Mouse (Mus musculus): ENCODE data around the gene BC024978.
"Not testable (repeated sequence)": the region's sequence is repeated elsewhere in the genome, so short reads cannot be mapped to it uniquely, and the experiment has no call there.

The BC024978 gene

DNA sequence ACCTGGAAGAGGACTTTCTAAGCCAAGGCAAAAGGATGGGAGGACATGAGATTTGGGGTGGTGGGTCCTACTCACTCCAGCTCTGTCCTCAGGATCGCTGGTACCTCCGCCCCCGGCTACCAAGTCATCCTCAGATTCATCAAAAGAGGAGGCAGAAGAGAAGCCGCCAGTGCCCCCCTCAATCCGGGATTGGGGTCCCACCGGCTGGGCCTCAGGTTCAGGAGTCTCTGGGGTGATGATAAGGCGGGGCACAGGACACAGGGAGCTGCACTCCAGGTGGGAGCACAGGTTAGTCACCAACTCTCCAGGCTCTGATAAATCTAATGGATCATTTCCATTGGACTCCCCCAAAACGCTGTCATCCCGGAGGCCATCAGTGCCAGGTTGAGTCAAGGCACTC, 31.7 kb downstream of the BC024978 start:
- DNase-seq, result no peak

DNA sequence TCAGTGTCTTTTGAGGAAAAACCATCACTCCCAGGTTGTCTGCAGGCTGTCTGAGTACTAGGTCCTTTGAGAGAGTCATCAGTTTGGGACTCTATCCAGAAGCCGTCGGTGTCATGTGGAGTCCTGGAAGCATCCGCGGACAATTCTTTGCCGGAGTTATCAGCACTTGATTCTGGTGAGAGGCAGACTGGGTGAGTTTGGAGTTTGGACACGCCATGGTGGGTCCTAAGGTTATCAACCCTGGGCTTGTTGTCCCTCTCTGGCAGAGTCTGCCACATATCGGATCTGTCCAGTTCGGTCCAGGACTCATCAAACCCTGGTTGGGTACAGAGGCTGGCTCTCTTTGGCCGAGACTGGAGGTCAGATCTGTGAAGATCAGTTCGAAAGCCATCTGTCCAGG, 32.1 kb downstream of the BC024978 start:
- DNase-seq, result no peak

DNA sequence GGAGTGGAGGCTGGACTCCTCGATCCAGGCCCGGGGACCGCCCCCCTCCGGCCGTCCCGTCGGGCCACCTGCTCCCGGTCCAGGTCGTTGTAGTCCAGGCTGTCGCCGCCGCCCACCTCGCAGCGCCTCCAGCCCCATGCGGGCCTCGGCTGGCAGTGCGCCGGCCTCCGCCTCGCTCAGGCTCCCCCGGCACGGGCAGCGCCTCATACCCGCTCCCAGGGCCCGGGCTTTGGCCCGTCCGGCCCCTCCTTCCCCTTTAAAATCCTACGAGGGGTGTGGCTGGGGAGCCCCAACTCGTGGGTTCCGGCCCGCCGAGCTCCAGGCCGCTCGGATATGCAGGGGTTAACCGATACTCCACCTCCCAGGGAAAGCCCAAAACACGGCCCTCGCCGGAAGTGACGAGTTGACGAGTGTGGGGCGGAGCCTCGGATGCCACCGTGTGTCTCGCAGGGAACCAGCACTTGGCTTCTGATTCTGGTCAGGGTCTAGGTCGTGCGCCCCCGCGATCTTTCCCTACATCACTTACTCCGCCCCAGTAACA, 32.8 kb downstream of the BC024978 start, which contains the start of gene Itpkc:
Gene Itpkc (minus strand): TSS at position 381 of the 541 bp plus-strand sequence.
- peak; percentile 91 for DNase-seq

DNA sequence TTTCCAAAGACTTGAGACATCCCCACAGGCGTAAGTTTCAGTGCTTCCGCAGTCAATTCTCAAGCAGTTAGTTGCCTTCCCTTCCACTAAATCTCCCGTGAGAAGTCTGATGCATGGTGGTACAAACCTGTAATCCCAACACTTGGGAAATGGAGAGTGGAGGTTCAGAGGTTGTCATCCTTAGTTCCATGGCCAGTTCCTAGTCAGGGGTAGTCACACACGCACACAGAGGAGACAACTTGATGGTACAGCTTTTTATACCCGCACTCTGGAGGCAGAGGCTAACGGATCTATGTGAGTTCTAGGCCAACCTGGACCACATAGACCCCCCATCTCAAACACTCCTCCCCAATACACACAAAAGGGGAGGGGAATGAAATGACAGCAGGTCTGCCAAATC, 33.3 kb downstream of the BC024978 start:
- DNase-seq, result no peak

DNA sequence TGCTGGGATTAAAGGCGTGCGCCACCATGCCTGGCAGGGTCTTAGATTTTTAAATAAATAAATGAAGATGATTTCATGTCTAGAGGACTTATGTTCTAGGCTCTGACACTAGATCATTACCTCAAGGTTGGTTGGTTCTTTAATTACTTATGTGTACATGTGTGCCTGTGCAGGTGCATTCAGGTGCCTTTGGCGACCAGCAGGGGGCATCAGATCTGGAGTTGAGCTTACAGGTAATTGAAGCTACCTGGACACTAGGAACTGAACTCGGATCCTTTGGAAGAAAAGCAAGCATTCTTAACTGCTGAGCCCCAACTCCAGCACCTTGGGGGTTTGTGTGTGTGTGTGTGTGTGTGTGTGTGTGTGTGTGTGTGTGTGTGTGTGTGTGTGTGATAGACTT, 35.2 kb downstream of the BC024978 start:
- DNase-seq, result no peak

DNA sequence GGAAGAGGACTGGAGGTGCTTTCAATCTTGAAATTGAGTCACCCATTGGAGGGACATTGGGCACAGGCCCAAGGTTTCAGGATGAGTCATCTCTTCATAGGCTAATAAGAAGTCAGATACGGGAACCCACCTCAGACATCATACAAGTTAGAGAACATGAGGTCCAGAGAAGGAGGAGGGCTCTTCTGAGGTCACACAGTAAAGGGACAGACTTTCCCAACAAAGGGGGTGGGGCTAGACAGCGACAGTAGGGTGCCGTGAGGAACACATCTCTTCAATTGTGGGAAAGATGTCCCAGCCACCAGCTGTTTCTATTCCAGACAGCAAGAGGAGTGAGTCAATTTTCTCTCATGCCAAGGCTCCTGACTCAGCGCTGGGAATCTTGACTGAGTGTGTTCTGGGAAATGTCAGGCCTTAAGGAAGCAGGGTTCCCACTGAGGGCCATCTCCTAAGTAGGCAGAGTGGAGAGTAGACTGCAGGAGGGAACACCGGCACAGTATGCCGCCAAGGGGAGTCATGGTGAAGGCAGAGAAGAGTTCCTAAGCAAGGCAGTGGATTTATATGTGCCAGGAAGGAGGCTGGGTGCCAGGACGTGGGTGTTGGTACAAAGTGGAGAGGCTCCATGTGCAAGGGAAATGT, 36.2 kb downstream of the BC024978 start:
- no peak for DNase-seq

DNA sequence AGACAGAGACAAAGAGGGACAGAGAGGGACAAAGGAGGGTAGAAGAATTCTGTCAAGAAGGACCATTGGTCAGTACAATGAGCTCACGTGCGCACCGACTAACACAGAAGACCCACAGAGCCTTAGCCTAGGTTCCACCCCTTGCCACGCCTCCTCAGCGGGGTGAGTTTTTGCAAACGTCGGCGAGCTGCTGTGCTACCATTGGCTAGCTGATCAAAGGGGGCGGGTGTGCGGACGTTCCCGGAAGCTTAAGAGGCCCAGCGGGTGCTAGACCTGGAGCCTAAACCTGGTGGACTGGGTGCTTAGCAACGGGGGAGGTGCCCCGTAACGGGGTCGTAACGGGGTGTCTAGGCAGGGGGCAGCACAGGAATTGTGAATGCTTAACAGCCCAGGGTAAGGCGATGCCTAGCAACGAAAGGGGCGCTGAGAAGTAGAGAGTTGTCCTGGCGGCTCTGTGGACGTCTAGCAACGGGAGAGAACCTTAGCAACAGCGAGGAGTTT, 37.2 kb downstream of the BC024978 start, which contains the start of gene Coq8b:
Gene Coq8b (plus strand): TSS at position 243 of the 501 bp plus-strand sequence.
- peak; percentile 96 for DNase-seq

DNA sequence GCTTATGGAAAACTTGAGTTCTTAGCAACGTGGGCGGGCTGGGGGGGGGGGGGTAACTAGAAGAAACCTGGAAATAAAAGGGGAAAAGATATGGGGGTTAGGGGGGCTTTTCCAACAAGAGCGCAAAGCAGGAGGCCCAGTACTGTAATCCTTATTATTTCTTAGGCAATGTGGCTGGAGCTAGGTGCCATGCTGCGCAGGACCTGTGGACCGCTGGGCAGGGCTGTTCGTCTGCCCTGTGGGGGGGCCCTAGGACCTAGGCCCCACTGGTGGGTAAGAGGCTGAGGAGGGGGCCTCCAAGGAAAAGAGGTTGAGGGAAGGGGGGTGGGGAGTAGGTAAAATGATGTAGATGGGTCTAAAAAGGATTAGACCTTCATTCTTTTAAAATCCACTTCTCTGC, 37.7 kb downstream of the BC024978 start:
- no peak for DNase-seq

DNA sequence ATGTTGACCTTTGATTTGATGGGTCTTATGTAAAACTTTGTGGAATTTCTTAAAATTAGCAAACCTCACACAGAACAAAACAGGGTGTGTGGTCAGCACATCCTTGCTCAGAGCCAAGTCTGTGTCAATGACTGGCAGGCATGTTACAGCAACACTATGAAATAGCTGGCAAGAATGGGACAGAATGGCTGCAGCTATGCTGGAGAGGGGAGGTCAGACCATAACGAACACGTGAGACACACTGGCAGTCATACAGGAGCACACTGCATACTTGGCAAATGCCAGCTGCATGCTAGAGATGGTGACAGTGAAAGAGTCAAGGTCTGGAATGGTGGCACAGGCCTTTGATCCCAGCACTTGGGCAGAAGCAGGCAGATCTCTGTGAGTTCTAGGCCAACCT, 40.1 kb downstream of the BC024978 start:
- no peak for DNase-seq

DNA sequence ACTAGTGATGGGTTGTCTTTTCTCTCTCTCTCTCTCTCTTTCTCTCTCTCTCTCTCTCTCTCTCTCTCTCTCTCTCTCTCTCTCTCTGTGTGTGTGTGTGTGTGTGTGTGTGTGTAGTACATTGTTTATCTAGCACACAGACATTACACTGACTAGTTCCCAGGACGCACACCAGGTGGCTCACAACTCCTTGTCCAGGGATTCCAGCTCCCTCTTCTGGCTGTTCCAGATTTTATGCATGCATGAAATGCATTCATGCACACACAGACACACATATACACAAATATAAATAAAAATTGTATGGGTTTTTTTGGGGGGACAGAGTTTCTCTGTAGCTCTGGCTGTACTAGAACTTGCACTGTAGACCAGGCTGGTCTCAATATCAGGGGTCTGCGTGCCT, 41.9 kb downstream of the BC024978 start:
- no peak for DNase-seq

DNA sequence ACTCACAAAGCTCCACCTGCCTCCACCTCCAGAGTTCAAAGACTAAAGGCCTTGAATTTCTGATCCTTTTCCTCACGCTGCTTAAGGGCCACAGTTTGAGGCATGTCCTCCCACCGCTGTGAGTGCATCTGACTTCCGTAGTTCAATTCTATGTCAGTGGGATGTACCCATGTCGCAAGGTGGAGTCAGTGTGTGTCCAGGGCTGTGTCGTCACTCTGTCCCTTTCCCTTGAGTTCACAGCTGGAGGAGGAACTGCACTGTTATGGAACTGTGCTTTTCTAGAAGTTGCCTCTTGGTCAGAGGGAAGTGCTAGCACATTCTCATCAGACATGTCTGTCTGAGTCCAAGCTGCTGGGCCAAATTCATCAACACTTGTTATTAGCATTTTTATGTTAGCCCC, 43.0 kb downstream of the BC024978 start:
- no peak for DNase-seq

DNA sequence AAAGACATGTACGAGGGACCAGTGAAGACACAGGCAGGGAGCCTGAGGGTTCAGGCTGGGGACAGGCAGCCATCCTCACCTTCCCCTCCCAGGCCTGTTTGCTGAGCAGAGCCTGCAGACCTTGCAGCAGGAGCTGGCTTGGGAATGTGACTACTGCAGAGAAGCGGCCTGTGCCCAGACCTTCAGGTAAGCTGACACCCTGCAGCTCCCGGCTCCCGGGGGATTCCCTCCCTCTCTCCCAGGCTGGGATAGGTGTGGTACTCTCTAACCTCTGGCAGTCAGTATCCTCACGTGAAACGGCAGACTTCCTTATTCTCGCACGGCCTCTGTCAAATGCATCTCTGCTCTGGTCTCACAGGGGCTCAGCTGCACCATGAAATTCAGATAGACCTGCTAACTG, 47.6 kb downstream of the BC024978 start:
- DNase-seq, result no peak

DNA sequence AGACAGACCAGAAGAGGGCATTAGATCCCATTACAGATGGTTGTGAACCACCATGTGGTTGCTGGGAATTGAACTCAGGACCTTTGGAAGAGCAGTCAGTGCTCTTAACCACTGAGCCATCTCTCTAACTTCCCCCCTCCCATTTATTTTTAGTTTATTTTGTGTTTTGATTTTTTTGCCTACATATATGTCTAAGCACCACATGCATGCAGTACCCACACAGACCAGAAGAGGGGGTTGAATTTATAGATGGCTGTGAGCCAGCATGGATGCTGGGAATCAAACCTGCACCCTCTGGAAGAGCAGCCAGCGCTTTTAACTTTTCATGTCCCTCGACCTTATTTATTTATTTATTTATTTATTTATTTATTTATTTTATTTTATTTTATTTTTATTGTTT, 48.5 kb downstream of the BC024978 start:
- not testable (repeated sequence) for DNase-seq

DNA sequence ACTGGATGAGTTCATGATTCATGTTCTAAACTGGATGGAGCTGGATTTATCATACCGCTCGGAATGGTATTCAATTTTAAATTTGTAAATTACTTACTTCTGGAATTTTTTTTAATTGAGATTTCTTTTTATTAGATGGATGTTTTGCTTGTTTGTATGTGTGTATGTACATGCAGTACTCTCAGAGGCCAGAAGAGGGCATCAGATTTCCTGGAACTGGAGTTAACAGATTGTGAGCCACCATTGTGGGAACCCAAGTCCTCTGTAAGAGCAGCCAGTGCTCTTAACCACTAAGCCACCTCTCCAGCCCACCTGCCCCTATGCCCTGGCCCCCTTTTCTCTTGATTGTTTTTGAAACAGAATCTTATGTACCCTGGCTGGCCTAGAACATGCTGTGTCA, 53.6 kb downstream of the BC024978 start:
- no peak for DNase-seq

DNA sequence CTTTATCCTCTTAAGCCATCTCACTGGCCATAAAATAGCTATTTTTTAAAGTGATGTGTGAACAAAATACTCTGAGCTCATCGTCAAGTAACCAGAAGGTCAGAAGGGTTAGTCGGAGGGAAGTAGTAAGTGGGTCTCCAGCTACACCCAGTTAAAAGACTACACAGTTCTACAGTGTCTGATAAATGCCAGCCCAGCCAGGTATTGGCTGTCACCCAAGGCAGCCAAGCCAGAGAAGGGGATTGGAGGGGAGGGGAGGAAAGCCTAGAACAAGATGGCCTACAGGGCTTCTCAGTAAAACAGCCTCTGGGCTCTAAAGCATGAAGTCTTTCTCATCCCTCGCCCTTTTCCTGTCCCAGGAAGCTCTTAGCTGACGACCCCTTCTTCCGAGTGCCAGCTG, 54.3 kb downstream of the BC024978 start:
- no peak for DNase-seq

DNA sequence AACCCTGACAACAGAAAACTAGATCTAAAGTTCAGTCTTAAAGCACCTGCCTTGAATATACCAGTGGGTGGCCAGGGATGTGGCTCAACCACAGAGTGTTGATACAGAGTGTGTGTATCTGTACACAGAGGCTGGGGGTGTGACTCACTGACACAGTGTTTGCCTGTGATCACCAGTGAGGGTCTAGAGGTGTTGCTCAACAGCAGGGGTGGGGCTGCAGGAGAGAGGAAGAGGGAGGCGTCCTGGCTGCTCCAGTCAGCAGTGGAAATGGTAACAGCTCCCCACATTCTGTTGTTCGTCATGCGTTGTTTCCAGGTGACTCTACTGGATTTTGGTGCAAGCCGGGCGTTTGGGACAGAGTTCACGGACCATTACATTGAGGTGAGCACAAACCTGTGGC, 56.4 kb downstream of the BC024978 start:
- no peak for DNase-seq

DNA sequence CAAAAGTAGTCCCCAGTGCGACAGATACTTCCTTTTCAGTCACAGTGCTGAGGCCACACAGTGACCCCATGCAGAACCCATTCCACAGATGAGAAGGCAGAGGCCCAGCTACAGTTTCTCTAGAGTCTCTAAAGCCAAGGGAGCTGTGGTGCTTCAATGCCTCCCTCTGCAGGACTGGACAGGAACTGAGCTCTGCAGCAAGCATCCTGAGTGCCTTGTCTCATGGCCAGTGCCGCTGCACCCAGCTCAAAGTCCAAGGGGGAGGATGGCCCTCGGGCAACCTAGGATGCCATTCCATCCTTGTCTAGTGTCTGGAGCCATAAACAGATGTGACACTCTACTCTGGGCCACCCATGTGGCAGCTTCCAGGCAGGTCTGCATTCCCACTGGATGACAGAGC, 60.1 kb downstream of the BC024978 start:
- peak; percentile 65 for DNase-seq

DNA sequence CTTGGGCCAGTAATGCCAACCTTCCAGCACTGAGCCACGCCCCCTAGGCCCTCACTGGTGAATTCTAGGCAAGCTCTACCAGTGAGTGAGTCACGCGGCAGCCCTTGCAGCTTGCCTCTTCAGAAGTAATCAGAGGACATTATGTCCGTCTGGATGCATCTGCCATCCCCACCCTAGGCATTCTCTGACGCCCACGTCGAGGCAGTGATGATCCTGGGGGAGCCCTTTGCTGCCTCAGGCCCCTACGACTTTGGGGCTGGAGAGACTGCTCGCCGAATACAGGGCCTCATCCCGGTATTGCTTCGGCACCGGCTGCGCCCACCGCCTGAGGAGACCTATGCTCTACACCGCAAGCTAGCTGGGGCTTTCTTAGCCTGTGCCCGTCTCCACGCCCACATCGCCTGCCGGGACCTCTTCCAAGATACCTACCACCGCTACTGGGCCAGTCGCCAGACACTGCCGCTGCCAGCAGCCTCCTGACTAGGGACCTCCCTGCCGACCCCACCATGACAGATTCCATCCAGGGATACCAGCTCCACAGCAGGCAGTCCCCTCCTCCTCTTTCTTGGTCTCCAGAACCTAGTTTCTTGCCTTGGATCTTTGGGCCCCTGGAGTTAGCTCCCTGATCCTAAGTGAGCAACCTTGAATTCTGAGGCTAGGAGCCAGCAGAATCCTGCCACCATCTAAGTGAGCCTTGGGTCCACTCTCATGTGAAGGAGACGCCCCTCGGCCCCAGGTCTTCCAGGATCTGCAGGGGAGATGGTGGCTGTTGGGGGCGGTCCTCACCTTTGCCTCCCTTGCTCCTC, 61.7 kb downstream of the BC024978 start:
- DNase-seq, result peak; percentile 44

DNA sequence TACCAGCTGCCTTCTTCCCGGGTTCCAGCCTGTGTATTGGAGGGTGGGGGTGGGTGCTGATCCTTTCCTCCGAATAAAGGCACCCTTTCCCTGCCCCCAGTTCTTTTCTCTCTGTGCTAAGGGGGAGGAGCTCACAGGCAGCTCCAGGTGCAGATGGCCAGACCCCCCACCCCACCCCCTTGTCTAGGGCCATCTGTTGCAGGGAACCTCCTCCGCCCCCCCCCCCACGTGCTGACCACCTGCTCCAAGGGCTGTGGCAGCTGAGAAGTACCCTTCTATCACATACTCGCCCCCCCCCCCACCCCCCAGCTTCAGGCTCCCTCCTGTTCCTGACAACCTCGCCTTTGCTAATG, 62.2 kb downstream of the BC024978 start:
- DNase-seq, result no peak

DNA sequence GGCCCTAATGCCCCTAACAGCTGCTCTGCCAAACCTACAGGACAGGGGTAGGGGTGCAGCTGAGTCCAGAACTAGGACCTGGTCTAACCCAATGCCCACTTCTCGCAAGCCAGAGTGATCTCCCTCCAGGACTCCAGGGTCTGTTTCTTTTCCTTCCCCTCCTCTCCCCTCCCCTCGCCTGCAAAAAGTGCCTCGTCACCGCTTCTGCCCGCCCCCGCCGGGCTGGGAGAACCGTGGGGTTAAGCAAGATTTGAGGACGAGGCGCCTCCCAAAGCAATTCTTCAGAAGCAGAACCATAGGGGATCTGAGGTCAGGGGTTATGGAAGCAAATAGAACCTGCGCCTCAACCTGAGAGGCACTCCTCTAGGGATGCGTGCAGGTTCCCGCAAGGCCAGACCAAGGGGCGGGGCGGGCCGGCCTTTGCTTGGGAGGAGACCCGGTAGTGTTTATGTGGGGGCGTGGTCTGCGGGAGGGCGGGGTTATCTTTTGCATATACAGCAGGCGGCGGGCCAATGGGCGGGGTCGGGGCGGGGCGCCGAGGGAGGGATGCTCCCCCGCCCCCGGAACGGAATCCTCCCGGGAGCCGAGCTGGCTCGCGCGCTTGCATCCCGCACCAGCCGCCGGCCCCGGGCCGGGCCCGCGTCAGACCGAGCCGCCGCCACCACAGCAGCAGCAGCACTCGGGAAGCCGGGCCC, 62.8 kb downstream of the BC024978 start, which contains the start of gene Numbl:
Gene Numbl (plus strand): TSS at position 229 of the 695 bp plus-strand sequence.
- peak; percentile 91 for DNase-seq

DNA sequence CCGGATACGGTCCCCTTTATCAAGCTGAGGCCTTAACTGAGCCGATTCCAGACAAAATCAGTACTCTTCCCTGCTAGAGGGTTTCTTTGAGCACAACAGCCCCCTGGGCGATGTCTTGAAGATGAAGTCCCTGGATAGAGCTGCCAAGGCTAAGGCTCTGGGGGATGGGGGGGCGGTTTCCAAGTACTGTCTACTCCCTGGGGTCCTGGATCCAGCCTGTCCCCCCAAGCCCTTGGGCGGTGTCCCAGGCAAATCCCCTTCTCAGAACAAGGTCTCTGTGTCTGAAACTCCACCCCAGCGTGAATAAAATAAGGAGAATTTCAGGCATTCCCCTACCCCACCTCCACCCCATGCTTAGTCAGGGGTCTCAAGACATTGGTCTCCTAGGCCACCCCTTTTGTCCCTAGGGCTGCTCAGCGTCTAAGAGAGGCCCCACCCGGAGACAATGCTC, 63.7 kb downstream of the BC024978 start:
- no peak for DNase-seq

DNA sequence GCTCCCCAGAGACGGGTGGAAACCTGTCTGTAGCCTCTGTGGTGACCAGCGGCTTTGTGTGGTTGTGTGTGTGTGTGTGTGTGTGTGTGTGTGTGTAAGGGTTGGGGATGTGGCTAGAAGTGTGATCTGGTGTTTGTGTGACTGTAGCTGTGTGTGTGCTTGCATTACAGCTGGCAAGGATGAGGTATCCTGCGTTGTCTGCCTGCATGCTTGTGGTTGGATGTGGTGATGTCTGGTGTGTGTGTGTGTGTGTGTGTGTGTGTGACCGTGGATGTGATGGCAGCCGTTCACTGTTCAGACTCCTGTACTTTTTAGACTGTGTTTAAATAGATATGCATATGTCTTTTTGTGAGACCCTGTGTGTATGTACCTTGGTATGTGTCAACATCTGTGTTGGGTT, 64.2 kb downstream of the BC024978 start:
- no peak for DNase-seq

Measured in kidney, adult 11 months (tissue).